Mouse (Mus musculus) bone marrow macrophage, adult 2 months (primary cell): ENCODE measurements around the gene Map10.

Source experiments
- CTCF ChIP-seq: IDR thresholded peaks from 2 replicates; pipeline ENCODE4 v1.5.1; 2012; ENCODE audit warnings: low read depth, mild to moderate bottlenecking, low read length, moderate library complexity
- POLR2A ChIP-seq: IDR thresholded peaks from 2 replicates; pipeline ENCODE4 v1.6.1; 2012; ENCODE audit warnings: mild to moderate bottlenecking, low read depth, low read length, borderline replicate concordance

DNA sequence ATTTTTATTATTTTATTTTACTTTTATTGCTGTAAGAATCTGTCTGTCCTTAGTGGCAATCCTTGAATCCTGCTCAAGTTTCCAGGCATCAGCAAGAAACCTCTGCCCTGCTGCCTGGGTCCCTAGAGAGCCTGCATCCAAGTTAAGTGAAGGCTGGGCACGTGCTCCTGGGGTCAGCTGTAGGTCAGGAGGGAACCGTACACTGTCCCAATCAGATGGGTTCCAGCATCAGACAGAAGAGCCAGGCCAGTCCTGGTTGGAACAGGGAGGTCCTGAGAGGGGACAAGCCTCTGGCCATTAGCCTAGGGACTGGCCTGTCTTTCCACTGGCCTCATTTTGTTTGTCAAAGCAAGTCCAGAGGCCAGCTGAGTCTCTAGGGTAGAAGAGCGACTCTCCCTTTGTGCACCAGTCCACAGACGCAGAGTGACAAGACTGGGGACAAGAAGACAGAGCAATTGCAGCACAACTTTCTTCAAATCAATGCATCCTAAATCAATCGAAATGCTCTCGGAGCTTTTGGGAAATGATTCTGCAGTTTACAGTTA lies 15.7 kb downstream of the Map10 start:
- TF ChIP-seq POLR2A (no peak), CTCF (no peak)
